Mouse (Mus musculus) heart, embryonic 12.5 days (tissue): Measurements from ENCODE around the gene Olfr822. TPM values are rescaled to one million over a fixed set of nuclear protein-coding genes. Genes with fewer than 3 reads are reported as not detected.
"Not testable (repeated sequence)": the region's sequence is repeated elsewhere in the genome, so short reads cannot be mapped to it uniquely, and the experiment has no call there.

Experiments
- ATAC-seq: fragments of 200-750 bp; cut with Nextera tagmentation; 2 replicates; pipeline ENCODE4 v1.8.0; 2017; ENCODE audit warnings: moderate TSS enrichment, moderate library complexity; ENCODE audit not compliant: insufficient number of reproducible peaks, low FRiP score
- H3K27ac ChIP-seq: fragments of 300-500 bp; sonication (generic); 2 replicates; pipeline ENCODE4 v1.5.1; 2016; ENCODE audit warnings: mild to moderate bottlenecking, moderate library complexity; ENCODE audit not compliant: poor library complexity, severe bottlenecking
- H3K27me3 ChIP-seq: fragments of 300-500 bp; sonication (generic); replicated peaks from 2 replicates; pipeline ENCODE4 v1.6.1; 2016; ENCODE audit warnings: mild to moderate bottlenecking, moderate library complexity
- H3K36me3 ChIP-seq: fragments of 300-500 bp; sonication (generic); 2 replicates; pipeline ENCODE4 v1.6.1; 2016; ENCODE audit warnings: mild to moderate bottlenecking, moderate library complexity
- H3K4me1 ChIP-seq: fragments of 300-500 bp; sonication (generic); replicated peaks from 2 replicates; pipeline ENCODE4 v1.6.1; 2016; ENCODE audit warnings: mild to moderate bottlenecking
- H3K4me2 ChIP-seq: fragments of 300-500 bp; sonication (generic); 2 replicates; pipeline ENCODE4 v1.6.1; 2016; ENCODE audit warnings: mild to moderate bottlenecking, moderate library complexity
- H3K4me3 ChIP-seq: fragments of 300-500 bp; sonication (generic); 2 replicates; pipeline ENCODE4 v1.5.1; 2016; ENCODE audit warnings: mild to moderate bottlenecking
- H3K9ac ChIP-seq: fragments of 300-500 bp; sonication (generic); 2 replicates; pipeline ENCODE4 v1.6.1; 2016; ENCODE audit warnings: mild to moderate bottlenecking, moderate library complexity
- H3K9me3 ChIP-seq: fragments of 300-500 bp; sonication (generic); replicated peaks from 2 replicates; pipeline ENCODE4 v1.6.1; 2016; ENCODE audit warnings: mild to moderate bottlenecking, moderate library complexity
- WGBS: fragments of 180-500 bp; shearing (Covaris S2); methylation state at CpG from one replicate; pipeline ENCODE4 v1.1.7; 2016; 5-methylcytosine and 5-hydroxymethylcytosine counted together
- polyA plus RNA-seq: library from polyadenylated mRNA; unstranded; fragments of >200 nt; fragmentation: Nextera tagmentation; extraction: Ambion mirVana; gene quantifications from 2 replicates; pipeline ENCODE4 v1.2.1, GENCODE M21; 2016

Olfr822 gene
- polyA plus RNA-seq: not detected in 2 replicates

DNA sequence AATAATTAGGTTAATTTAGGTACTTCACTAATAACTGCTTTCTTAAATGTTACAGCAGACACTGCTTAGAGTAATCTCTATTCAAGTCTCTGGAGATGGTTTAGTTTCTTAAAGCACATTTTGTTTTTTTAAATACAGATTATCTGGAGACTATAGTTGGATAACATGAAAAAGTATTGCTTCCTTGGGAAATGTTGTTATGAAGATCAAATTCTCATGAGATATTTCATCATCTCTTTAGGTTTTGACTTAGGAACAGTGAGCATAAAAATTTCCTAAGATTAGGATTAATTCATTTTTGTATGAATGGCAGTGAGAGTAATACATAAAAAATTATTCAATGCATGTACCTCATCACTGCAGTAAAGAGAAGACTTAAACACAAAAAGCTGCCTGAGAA is at the start of gene Olfr822:
Gene Olfr822 (plus strand): TSS at position 301 of the 400 bp plus-strand sequence.
- H3K9ac ChIP-seq: no peak within 1 kb of the TSS
- no peaks in the 10 kb centered on the region for H3K36me3 ChIP-seq
- no peaks in the 10 kb centered on the region for H3K4me1 ChIP-seq
- H3K4me3 ChIP-seq: no peak within 1 kb of the TSS
- H3K4me2 ChIP-seq: no peak within 1 kb of the TSS
- no peaks in the 10 kb centered on the region for H3K9me3 ChIP-seq
- ATAC-seq: no peak
- no peaks in the 10 kb centered on the region for H3K27me3 ChIP-seq
- H3K27ac ChIP-seq: no peak within 1 kb of the TSS

DNA sequence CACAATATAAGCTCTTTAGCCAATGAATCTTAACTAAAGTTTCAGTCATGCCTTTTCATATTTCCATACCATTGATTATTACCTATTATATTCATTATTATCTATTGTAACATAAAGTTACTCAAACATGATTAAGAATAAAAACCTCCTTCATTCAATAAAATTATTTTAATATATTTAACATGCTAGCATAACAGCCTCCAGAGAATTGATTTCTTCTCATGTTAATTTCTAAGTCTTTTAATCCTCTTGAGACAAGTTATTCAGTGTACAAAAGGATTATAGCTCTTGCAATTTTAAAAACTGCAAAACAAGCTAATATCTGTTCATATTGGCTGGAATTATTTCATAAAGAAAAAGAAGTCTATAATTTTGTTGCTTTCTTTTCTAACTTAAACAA is 41.0 kb upstream of the Olfr822 start, which contains the start of gene Olfr821:
Gene Olfr821 (plus strand): TSS at position 301 of the 400 bp plus-strand sequence.
- Histone ChIP-seq H3K4me3 (no peak within 1 kb of the TSS), H3K27me3 (no peaks in the 10 kb centered on the region), H3K4me2 (no peak within 1 kb of the TSS), H3K36me3 (no peaks in the 10 kb centered on the region), H3K4me1 (no peaks in the 10 kb centered on the region), H3K9ac (no peak within 1 kb of the TSS), H3K27ac (no peak within 1 kb of the TSS), H3K9me3 (peaks cover 2% of the 10 kb centered on the region; the same call in 1 of the 2 replicates)
- no peak for ATAC-seq

DNA sequence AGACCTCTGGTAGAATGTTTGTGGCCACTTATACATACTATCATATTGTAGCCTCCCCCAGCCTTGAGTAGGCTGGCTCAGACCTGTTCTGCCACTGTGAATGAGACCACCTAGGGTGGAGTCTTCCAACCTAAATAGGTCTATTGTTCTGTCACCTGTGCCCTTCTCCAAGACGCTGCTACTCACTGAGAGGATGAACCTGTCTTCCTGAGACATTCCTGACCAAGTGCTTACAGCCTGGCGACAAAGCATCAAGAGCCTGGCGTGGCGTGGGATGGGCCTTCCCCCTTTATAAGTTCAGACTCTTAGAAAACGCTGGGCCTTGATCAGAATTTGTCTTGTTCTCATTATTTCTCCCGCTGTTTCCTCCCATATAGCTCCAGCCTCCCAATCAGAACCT is 33.9 kb upstream of the Olfr822 start:
- 0 out of 2 replicates have a peak, but pooled peaks cover 4% of the 10 kb centered on the region for H3K9me3 ChIP-seq
- whole genome bisulfite sequencing: 68% methylated on average over 6 of the region's 6 CpGs
- H3K4me1 ChIP-seq: no peaks in the 10 kb centered on the region
- H3K36me3 ChIP-seq: no peaks in the 10 kb centered on the region
- no peak overlapping the region for H3K9ac ChIP-seq
- ATAC-seq: no peak
- no peak overlapping the region for H3K4me3 ChIP-seq
- H3K4me2 ChIP-seq: no peak overlapping the region
- H3K27me3 ChIP-seq: no peaks in the 10 kb centered on the region
- no peak overlapping the region for H3K27ac ChIP-seq

DNA sequence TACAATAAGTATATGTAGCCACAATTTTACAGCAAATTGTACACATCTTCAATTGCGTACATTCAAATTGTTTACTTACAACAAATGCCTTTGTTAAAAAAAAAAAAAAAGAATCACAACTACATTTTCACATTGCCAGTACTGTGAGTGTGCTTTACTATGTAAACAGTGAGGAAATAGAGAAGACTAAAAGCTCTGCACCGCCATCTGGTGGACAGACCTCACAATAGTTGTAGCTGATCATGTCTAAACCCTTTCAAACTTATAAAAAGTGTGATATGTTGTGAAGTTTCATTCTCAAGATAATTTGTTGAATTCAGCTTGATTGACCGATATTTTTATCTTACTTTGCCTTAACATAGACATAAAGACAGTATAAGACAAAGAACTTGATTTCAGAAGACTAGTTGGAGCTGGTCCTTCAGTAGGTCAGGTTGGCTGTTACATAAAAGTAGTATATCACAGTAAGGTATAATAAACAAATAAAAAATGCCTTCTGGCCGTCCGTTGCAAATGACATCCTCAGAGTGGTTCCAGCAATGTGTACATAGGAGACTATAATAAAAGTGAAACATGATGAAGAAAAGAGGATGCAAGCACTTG is 21.9 kb downstream of the Olfr822 start:
- Histone ChIP-seq H3K4me3 (no peak overlapping the region), H3K27me3 (no peaks in the 10 kb centered on the region), H3K9ac (no peak overlapping the region), H3K4me2 (no peak overlapping the region), H3K36me3 (no peaks in the 10 kb centered on the region), H3K27ac (no peak overlapping the region), H3K4me1 (no peaks in the 10 kb centered on the region), H3K9me3 (no peaks in the 10 kb centered on the region)
- WGBS: 10% methylated on average over 5 of the region's 5 CpGs
- no peak for ATAC-seq

DNA sequence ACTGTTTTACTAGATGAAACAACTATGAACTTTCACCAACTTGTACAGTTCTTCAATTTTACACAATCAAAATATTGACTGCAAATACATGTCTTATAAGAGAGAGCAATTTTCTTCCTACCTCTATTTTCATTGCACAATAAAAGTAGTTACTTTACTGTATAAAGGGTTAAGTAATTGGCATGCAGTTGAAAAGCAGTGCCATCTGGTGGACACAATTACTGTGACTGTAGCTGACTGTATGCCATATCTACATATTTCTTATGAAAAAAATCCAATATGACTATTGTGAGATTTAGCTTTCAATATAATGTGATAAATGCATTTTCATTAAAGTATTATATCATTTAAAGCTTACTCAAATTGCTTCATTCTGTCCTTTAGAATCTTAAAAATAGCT is 25.1 kb downstream of the Olfr822 start:
- Histone ChIP-seq H3K4me3 (no peak overlapping the region), H3K36me3 (no peaks in the 10 kb centered on the region), H3K4me2 (no peak overlapping the region), H3K4me1 (no peaks in the 10 kb centered on the region), H3K9me3 (no peaks in the 10 kb centered on the region), H3K27me3 (no peaks in the 10 kb centered on the region), H3K9ac (no peak overlapping the region), H3K27ac (no peak overlapping the region)
- no peak for ATAC-seq

DNA sequence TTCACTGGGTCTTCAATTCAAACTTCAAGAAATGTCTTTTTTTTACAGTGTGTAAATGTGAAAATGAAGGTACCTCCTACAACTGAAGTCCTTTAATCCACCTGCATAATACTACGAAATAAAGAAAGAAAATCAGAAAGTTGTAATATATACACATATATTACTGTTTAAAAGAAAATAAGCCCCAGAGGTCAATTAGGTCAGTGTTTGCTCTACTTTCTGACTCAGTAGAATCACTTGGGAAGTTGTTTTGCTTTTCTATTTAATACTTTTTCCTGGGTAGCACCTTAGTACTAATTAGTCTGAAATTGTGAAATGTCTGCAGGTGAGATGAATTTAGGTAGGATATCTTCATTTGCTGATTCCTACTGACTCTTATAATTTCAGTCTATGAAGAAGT is 44.3 kb downstream of the Olfr822 start, which contains the start of gene Olfr823:
Gene Olfr823 (minus strand): TSS at position 101 of the 400 bp plus-strand sequence.
- not testable (repeated sequence) for H3K9ac ChIP-seq, H3K4me2 ChIP-seq, H3K9me3 ChIP-seq, ATAC-seq, H3K27me3 ChIP-seq, H3K4me3 ChIP-seq, H3K36me3 ChIP-seq, H3K27ac ChIP-seq, H3K4me1 ChIP-seq
- 66% methylated on average over 1 of the region's 1 CpGs for WGBS

DNA sequence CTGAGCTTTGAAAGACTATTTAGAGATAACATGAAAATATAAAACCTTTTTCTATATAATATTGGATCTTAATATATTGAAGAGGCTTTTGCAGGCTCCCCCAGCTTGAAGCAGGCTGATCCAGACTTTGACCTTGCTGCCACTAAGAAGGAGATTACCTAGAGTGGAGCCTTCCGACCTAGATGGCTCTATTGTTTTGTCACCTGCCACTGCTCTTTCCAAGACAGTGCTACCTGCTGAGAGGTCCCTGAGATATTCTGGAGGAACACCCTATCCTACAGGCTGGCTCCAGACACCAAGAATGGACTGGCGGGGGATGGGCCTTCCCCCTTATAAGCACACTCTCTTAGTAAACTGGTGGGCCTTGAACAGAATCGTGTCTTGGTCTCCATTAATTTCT is 45.0 kb downstream of the Olfr822 start:
- ATAC-seq, H3K36me3 ChIP-seq, H3K27ac ChIP-seq, H3K4me1 ChIP-seq, H3K9ac ChIP-seq, H3K9me3 ChIP-seq, H3K27me3 ChIP-seq, H3K4me2 ChIP-seq, H3K4me3 ChIP-seq: not testable (repeated sequence)
- 60% methylated on average over 3 of the region's 3 CpGs for WGBS

Other genes with a start within 250 kb of the Olfr822 start
- gene Olfr812, start 225.1 kb upstream of the Olfr822 start, polyA plus RNA-seq: not detected in 2 replicates
- not detected in 2 replicates for gene Olfr813, start 215.8 kb upstream of the Olfr822 start, polyA plus RNA-seq
- not detected in 2 replicates for gene Olfr814, start 191.4 kb upstream of the Olfr822 start, polyA plus RNA-seq
- gene Olfr815, start 165.3 kb upstream of the Olfr822 start, polyA plus RNA-seq: not detected in 2 replicates
- not detected in 2 replicates for gene Olfr816, start 155.6 kb upstream of the Olfr822 start, polyA plus RNA-seq
- not detected in 2 replicates for gene Olfr818, start 122.1 kb upstream of the Olfr822 start, polyA plus RNA-seq
- not detected in 2 replicates for gene Olfr819, start 103.9 kb upstream of the Olfr822 start, polyA plus RNA-seq
- not detected in 2 replicates for gene Olfr247, start 95.1 kb upstream of the Olfr822 start, polyA plus RNA-seq
- not detected in 2 replicates for gene Gm10310, start 86.1 kb upstream of the Olfr822 start, polyA plus RNA-seq
- not detected in 2 replicates for gene Olfr820, start 58.6 kb upstream of the Olfr822 start, polyA plus RNA-seq
- not detected in 2 replicates for gene Olfr821, start 40.9 kb upstream of the Olfr822 start, polyA plus RNA-seq
- gene Olfr823, start 44.2 kb downstream of the Olfr822 start, polyA plus RNA-seq: not detected in 2 replicates
- gene Olfr824, start 58.8 kb downstream of the Olfr822 start, polyA plus RNA-seq: not detected in 2 replicates
- gene Olfr825, start 95.6 kb downstream of the Olfr822 start, polyA plus RNA-seq: not detected in 2 replicates
- not detected in 2 replicates for gene Olfr826, start 113.0 kb downstream of the Olfr822 start, polyA plus RNA-seq
- not detected in 2 replicates for gene Olfr827, start 143.2 kb downstream of the Olfr822 start, polyA plus RNA-seq
- gene Neurod4, start 209.0 kb downstream of the Olfr822 start, polyA plus RNA-seq: 0.05 and 0.08 TPM in 2 replicates